Mouse (Mus musculus) adrenal gland (tissue): ENCODE data around the gene Tff3.

ENCODE experiments used
- intact Hi-C: fragments of 180-260 bp; cut with DNase I; formaldehyde crosslinking; loops from one replicate; pipeline ENCODE4 v1.15.1; 2025

The Tff3 gene

GRCm38 (mm10) chr17:31125548-31126266 lies 3.7 kb downstream of the Tff3 start:
- intact Hi-C loops = no loop called here

GRCm38 (mm10) chr17:31121975-31122374 lies 7.5 kb downstream of the Tff3 start:
- intact Hi-C loops = no loop called here

GRCm38 (mm10) chr17:31119429-31119828 lies 10.0 kb downstream of the Tff3 start:
- intact Hi-C loops = loop anchor here (2.0 kb wide), 1 partner anchor 101 kb away; no protein-coding TSS in a partner anchor

GRCm38 (mm10) chr17:31117946-31118345 lies 11.5 kb downstream of the Tff3 start:
- intact Hi-C loops = loop anchor here (2.0 kb wide), 1 partner anchor 99 kb away; no protein-coding TSS in a partner anchor

DNA sequence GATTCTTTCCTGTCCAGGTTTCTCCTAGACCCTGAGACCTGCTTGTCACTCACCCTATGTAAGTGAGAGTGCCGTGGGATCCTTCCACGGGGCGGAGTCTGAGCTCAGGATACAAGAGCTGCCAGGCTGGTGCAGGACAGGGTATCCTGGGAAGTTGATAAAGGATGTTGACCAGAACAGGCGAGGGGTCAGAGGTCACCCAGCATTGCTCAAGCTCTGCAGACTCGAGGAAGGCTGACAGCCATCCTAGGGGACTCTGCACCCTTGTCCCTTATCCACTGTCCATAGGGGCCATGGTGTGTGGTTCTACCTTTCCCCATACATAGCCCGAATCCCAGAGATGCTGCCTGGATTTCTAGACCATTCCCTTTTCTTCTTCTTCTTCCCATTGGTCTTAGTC lies 13.4 kb downstream of the Tff3 start:
- intact Hi-C loops = no loop called here

- intact Hi-C loops = no loop called here
Observed at GRCm38 (mm10) chr17:31113191-31113856, 16.1 kb downstream of the Tff3 start.

DNA sequence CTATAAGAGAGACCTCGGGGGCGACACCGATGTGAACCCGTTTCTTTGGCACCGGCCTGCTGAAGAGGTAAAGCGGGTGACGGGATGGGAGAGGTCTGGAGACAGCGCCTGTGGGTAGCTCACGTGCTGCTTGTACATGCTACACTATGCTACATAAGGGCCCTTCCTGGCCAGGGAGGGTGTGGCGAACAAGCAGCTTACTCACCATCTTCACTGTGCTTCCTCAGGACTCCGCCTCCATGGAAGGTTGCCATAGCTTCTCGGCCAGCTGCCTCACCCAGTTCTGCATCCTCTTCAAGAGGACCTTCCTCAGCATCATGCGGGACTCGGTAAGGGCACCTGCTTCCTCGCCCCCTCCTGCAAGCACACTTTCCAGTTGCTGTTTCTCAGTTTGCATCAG lies 21.1 kb downstream of the Tff3 start:
- intact Hi-C loops = no loop called here

DNA sequence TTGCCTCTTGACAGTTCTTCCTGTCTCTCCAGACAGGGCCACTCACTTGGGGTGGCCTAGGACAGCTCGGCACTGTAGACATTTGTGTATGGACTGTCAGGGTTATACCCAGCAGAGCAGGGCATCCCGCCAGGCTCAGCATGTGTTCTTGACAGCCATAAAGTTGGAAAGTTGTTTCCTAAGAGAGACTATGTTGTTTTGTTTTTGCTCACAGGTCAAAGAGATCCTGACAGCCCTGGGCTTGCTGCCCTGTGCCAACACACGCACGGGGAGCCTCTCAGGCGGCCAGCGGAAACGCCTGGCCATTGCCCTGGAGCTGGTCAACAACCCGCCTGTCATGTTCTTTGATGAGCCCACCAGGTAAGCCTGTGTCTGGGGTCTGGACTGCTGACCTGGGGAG lies 25.6 kb downstream of the Tff3 start:
- intact Hi-C loops = no loop called here

GRCm38 (mm10) chr17:31103007-31103570 lies 26.4 kb downstream of the Tff3 start:
- intact Hi-C loops = no loop called here

- intact Hi-C loops = no loop called here
Observed at GRCm38 (mm10) chr17:31098788-31099187, 30.7 kb downstream of the Tff3 start.

DNA sequence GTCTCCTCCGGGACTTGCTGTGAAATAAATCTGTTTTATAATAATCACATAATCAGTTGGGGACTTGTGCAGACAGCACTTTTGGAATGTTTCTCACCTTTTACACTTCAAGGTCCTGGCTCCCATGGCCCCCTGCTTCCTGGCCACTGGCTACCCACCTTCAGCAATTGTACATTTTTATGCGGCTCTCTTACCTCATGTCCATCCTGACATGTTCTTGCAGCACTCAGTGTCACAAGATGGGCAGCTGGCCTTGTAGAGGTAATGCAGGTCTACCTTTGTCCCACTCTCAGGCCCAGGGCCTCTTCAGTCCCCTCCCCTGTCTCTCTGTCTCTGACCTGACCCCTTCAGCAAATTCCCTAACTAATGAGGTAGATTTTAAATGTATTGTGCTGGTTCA lies 32.6 kb downstream of the Tff3 start:
- intact Hi-C loops = no loop called here

GRCm38 (mm10) chr17:31095570-31095969 lies 33.9 kb downstream of the Tff3 start:
- intact Hi-C loops = no loop called here

DNA sequence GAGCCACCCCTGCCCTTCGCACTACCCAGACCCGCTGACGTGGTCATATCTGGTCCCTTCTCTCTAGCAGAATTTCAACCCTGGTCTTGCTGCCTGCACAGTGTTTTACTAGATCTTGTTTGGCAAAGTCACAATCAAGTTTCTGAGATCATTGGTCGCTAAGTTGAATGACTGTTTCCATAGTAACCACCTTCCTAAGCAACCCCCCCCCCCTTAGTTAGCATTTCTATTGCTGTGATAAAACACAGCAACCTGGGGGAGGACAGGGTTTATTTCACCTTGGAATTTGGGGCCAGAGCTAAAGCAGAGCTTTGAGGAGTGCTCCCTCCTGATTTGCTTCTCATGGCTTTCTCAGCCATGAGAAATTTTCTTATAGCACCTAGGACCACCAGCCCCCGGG lies 34.7 kb downstream of the Tff3 start:
- intact Hi-C loops = no loop called here

GRCm38 (mm10) chr17:31091023-31091735 lies 38.3 kb downstream of the Tff3 start:
- intact Hi-C loops = no loop called here

DNA sequence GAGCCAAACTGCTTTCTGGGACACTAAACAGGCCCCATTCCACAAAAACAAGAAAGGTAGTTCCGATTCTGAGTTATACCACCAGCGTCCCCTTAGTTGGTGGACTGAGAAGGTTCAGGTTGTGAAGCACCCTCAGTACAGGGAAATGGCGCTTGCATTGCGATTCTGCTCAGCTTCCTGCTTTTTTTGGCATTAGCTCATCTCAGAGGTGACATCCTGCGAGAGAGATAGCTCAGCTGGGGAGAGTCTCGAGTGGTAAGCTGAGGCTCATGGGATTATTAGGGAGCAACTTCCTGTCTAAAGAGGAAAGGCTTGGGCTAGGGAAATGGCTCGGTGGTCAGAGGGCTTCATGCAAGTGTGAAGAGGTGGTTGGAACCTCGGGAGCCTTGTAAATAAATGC lies 39.6 kb downstream of the Tff3 start:
- intact Hi-C loops = no loop called here

DNA sequence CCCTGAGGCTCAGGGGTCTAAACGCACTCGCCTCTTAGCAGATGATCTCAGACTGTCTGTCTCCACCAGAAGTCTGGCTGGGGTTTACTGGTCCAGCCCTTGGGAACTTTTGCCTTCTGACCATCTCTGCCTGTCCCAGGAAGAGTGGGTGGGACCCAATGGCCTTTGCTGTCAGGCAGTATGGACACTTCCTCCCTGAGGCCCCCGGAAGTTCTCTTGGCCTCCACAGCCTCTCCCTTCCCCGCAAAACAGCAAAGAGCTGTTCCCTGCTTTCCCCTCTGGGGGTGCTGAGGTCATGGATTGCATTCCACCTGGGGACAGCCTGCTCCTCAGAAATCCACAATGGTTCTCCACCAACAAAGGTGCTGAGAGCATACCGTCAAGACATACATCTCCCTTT lies 40.7 kb downstream of the Tff3 start:
- intact Hi-C loops = no loop called here

DNA sequence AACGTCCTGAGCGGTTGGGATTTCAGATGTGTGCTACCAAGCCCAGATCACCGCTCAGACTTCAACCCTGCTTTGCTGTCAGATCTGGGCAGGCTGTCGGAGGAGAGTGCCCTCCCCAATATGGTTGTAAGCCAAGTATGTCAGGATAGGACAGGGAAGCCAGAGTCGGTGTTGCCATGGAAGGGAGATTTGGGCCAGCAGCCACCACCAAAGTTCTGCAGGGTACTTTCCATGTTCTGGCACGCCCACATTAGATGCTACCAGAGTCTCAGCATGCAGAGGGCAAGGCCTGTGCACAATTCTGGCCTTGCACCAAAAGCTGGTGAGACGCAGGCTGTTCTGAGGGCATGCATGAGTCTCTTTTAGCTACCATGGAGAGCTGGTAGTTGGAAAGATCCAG lies 43.2 kb downstream of the Tff3 start:
- intact Hi-C loops = no loop called here

DNA sequence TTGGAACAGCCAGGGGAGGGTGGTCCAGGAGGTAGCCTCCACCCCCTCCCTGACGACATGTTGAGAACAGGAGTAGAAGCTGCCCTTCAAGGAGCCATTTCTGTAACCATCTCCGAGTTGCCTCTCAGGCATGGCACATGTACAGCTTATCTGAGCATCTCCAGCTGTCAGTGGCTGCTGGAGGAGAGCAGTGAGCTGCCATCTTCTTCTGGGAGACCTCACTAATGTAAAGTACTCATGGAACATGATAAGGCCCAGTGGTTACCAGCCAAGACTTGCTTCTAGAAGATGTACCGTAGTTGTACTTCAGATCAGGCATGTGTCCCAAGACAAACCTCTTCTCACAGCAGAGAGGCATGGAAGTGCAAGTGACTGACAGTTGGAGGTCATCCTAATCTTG lies 43.9 kb downstream of the Tff3 start:
- intact Hi-C loops = no loop called here

GRCm38 (mm10) chr17:31082296-31083078 lies 47.0 kb downstream of the Tff3 start:
- intact Hi-C loops = no loop called here

- intact Hi-C loops = no loop called here
Observed at GRCm38 (mm10) chr17:31079078-31079840, 50.2 kb downstream of the Tff3 start.
